Mouse (Mus musculus): ENCODE data around the gene Tmem220.

The Tmem220 gene

DNA sequence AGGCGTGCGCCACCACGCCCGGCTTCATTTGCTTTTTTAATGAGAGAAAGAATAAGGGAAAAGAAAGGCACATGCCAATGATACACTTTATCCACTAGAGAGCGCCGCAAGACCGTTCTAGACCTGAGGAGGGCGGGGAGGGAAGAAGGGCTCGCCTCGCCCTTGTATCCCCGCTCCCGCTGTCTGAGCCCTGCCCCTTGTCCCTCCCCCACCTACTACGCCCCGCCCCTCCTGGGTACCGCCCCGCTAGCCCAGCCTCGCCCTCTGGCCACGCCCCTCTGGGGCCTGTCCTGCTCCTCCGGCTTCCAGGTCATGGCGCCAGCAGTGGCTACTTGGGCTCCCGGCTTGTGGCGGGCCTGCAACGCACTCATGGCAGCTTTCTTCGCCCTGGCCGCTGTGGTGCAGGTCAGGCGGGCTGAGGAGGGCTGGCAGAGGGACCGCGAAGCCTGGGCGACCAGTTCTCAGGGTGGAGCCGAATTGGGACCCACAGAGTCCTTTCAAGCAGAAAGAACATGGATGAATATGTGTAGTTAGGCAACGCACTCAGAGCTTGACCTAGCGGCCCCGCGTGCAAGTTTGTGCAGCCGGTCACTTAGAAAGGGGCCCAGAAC is at the start of gene Tmem220:
Gene Tmem220, plus strand, starts transcription at position 288 of the 611 bp plus-strand sequence.
- in situ Hi-C loops (cut with MboI, MseI), result loop anchor here (5.0 to 25.0 kb wide), 3 partner anchors 57 to 1213 kb away; partner anchors contain the start of gene Zkscan6 (in 1 of the 2)

DNA sequence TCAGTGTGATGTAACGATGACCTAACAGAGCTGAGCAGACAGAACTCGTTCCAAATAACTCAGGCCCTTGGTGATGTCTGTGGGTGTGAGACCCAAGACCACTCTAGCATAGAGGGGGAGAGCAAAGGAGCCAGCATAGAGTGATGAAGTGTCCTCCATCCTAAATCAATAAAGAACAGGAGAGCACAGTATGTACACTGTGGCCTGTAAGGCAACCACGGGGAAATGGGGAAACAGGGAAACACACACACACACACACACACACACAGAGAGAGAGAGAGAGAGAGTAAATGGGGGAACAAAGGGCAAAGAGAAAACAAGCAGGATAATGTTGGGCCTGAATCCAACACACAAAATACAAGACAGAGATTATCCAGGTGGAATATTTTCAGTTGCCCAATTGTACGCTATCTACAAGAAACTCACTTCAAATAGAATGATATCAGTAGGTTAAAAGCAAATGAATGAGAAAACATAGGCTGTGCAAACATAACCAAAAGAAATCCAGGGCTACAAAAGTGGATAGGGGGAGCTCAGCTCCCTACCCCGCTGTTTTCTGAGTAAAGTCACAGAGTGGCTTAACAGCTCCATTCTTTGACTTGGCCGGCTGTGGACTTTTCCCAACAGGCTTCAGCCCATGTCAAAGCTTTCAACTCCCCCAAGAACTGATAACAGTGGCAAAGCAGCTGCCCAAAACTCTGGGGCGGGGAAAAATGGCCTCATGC is 49.2 kb upstream of the Tmem220 start:
- in situ Hi-C loops (cut with MboI, MseI), result no loop called here

DNA sequence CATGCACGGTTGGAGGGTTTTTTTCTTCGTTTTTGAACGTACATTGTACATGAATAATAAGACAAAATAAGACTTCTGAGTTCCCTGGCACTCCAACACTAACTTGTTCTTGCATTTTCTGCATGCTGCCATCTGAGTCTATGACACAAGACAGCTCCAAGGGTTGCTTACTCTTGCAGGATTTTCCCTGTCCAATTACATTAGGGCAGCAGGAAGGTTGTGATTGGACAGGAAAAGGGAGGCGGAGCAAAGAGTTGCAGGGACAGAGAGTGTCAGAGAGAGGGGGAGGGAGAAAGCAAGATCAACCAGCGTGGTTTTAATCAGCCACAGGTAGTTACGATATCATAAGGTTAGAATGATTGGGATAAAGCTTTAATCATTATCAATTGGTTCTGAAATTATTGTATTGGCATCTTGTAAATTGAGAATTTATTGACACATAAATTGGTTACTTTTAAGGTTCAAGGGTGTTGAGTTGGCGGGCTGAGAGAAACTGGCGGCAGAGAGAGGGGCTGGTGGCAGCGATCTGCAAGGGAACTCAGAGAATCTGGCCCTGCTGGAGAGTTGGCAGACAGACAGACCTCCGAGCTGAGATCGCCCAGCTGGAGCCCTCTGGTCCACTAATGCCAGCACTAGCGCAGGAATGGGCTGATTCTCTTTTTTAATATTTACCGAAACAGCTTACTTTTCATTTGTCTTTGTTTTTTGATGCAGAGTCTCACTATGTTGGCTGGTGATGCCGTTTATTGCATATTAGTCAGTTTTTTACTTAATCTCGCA is 43.4 kb upstream of the Tmem220 start:
- in situ Hi-C loops (cut with MboI, MseI), result loop anchor here (5.0 kb wide), 1 partner anchor 74 kb away; no protein-coding TSS in a partner anchor

DNA sequence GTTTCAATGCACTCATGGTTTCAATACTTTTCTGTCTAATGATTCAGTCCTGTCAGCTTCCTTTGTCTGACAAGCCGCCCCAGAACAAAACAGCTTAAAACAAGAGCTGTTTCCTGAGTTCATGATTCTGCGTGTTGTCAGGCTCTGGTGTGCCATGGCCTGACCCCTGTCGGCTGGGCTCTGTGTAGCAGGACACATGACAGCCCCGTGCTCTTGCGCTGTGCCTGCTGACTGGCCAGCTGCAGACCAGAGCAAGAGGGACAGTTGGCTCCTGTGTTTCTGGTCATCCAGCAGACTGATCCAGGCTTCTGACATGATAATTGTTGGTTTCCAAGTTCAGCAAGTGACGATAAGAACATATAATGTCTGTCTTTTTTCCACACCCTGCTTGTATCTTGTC is 42.2 kb upstream of the Tmem220 start:
- in situ Hi-C loops (cut with MboI, MseI), result loop anchor here (5.0 kb wide), 1 partner anchor 75 kb away; no protein-coding TSS in a partner anchor

DNA sequence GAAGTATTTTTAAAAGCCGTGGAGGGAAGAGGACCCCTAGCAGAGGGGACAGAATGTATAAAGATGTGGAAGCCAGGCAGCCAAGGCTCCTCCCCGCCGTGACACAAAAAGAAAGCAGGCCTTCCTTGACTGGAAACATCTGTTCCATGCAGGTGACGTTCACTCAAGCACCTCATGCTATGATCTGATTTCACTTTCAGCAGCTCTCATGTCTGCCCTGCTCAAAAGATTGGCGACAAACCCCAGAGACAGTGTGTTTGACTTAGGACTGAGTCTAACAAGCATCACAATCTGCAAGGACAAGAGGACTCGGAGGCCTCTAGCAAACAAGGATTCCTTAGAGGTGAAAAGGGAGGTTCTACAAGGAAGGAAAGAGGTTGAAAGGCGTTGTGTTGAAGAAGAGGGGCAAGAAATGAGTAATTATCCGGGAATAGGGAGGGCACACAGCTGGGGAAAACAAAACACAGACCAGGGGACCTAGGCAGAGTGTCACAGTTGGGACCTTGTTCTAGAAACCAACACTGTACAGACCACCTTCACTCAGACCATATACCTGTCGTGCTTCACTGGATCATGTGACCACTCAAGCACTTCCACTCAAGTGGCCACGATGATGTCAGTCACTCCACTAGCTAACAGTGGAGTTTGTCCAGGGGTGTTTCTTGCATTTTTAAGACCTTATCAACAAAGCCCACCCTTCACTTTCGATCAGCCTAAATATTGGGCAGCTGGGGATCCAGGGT is 41.4 kb upstream of the Tmem220 start:
- in situ Hi-C loops (cut with MboI, MseI), result loop anchor here (5.0 kb wide), 1 partner anchor 76 kb away; no protein-coding TSS in a partner anchor

DNA sequence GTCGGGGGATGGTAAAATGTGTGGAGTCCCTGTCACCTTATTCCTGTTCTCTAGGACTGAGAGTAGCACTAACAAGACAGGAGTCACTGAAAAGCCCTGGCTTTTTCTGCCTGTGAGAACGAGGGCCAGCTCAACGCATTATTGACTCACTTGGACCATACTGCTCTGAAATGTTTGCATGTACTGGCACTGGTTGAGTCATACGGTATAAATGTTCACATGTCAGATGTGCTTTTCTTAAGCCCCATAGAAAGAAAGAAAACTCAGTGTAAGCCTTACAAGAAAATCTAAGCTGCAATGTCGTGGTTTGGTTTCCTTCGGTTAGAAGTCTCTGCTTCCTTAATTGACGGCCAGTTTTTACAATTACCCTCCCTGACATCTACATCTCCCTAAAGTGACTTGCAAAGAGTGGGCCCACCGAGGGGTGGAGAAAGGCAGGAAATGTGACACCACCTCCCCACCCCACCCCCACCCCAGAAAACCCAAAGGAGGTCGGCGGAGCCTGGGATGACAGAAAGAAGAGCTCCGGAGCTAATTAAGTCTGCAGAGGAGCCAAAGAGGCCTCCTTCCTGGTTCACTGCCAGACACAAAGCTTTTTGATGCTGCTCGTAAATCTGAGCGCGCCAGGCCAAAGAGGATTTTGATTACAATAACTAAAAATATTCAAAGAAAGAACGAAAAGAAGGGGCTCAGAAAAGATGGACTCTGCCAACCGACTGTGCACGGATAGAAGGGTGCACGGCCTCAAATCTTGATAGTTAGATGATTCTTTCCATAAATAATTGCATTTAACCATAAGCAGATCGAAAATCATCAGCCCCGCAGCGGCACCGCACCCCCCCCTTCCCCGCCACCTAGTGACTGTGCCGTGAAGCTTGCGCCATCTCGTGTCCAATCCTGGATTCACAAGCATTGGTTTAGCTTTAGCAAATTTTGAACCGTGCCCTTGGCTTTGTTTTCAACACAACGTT is 40.5 kb upstream of the Tmem220 start:
- in situ Hi-C loops (cut with MboI, MseI), result loop anchor here (5.0 kb wide), 1 partner anchor 77 kb away; no protein-coding TSS in a partner anchor

DNA sequence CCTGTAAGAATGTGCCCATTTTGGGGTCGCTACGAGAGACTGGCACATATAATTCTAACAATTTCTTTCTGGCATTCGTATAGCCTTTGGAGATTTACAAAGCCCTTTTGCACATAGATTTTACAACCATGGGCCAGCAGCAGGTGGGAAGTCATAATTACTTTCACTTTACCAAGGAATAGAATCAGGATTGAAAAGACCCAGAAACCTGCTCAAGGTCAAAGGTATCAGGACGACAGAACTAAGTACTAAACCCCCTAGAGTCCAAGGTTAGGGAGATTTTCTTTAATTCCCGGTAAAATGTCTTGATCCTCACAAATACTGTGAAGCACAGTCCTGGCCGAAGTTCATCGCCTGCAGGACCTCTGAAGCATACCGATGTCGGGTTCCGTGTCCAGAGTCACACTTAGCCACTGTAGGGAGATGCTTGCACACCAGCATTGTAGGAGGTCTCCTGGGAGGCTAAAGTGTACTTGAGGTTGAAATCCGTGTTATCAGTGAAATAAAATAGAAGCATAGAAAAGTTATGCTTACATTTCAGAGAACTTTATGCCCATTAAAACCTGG is 39.7 kb upstream of the Tmem220 start:
- in situ Hi-C loops (cut with MboI, MseI), result no loop called here

DNA sequence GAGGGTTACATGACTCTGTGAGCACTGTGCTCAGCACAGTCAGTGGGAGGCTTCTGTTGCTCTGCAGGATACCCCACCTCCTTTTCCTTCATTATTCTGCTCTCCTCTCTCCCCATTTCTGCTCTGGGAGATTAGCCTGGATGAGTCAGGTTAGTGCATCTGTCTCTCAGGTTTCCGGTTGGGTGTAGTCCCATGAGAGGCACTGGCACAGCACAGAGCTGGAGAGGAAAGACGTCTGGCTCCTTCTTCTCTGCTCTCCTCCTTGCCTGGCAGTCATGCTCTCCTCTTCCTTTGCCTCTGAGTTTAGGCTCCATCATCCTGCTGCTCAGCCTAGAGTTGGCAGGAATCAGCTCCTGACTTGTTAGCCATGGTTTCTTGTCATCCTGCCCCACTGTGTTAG is 32.8 kb upstream of the Tmem220 start:
- in situ Hi-C loops (cut with MboI, MseI), result loop anchor here in 1 of 2 experiments (10.0 kb wide), 1 partner anchor 353 kb away; no protein-coding TSS in a partner anchor

DNA sequence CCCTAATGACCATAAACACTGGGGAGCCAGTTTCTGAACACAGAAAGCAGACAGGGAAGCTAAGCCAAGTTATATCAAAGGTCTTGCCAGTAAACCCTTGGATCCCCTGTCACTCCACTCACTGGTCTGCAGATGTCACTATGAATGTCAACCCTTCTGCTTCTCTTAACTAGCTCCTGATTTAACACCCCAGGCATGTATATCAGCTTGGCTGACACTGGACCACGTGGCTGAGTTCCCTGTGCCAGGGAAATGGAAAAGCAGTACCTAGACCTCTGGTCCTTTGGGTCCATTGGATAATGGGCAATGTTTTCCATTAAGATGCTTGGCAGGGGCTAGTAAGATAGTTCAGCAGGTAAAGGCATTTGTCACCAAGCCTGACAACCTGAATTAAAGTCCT is 31.3 kb upstream of the Tmem220 start:
- in situ Hi-C loops (cut with MboI, MseI), result loop anchor here in 1 of 2 experiments (10.0 kb wide), 1 partner anchor 351 kb away; no protein-coding TSS in a partner anchor

DNA sequence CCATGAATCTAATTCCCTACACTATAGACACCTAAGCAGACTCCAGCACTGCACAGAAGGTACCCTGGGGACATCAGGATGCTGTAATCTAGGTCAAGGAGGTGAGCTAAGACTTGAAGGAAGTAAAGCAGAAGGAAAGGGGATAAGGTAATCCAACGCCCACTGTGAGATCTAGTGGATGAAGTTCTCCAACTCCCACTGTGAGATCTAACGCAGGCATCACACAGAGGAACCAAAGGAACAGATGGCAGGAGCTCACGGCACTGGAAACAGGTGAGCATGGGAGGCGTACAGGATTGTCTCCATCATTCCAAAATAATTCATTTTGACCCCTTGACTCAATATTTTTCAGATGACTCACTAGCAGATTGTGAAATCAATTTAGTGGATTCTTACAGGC is 28.5 kb upstream of the Tmem220 start:
- in situ Hi-C loops (cut with MboI, MseI), result loop anchor here in 1 of 2 experiments (10.0 kb wide), 1 partner anchor 348 kb away; no protein-coding TSS in a partner anchor

DNA sequence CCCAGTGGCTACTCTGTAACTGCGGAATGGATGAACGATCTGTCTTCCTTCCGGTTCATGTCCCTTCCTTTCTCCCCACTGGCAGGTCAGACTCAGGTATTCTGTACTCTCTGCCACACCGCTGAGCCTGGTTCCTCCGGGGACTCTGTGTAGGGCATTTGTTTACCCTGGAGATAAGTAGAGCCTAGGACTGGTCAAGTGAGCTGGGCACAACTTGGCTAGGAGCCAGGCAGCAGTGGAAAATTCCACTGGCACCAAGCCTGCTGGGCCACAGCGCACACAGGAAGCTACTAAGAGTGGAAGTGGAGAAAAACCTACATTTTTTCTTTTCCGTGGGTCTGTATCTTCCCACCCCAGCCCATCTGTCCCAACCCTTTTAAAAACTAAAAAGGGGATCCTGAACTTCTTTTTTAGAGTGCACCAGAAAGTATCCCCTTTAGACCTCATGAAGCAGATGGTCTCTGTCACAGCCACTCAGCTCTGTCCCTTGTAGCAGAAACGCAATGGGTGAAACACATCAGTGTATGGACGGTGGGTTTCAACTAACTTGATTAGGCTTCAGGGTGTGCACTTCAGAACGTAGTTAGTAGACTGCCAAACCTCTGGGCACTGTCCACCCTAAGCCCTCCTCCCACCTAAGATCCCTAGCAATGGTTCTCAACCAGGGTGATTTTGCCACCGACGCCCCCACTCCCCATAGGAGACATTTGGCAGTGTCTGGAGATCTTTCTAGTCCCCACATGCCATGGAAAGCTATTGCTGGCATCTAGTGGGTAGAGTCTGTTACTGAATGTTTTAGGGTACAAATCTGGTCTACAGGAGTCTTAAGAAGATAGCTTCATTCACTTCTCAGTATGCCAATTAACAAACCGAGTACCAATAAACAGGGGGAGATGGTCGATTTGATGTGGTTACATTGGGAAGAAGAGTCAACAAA is 26.2 kb upstream of the Tmem220 start:
- in situ Hi-C loops (cut with MboI, MseI), result loop anchor here in 1 of 2 experiments (10.0 kb wide), 1 partner anchor 346 kb away; no protein-coding TSS in a partner anchor

DNA sequence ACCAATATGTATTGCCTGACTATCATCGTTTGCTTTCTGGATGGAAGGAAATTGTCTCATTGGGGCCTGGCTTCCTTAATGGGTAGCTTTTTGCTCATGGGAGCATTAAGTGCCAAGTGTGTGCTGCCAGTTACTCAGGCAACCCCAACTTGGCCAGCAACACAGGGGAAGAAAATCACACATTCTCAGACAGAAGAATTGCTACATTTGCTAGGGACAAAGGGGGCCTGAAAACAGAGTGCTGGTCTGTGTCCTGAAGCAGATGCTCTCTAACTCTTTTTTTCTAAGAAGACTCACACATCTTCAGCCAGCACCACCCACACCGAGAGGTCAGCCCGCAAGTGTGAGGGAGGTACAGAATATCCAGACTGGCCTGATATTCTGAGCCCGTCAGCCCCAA is 24.3 kb upstream of the Tmem220 start:
- in situ Hi-C loops (cut with MboI, MseI), result loop anchor here (10.0 kb wide), 2 partner anchors 644 to 876 kb away; no protein-coding TSS in a partner anchor

DNA sequence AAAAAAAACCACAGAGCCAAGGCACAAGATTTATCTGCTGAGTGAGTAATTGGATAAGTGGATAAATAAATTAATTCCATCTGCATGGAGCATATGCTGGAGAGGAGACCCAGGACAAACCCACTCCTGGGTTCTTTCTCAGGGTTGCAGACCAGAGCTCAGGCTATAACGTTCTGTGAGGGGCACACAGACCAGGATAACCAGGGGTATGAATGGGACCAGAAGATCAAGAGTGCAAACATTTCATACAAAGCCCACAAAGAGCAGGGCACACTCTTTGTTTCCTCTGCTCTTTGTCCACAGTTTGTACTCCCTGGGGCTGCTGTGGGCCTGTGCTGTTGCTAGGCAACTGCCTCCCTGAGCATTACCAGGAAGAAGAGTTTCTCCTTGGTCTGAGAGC is 23.2 kb upstream of the Tmem220 start:
- in situ Hi-C loops (cut with MboI, MseI), result loop anchor here (10.0 kb wide), 2 partner anchors 643 to 877 kb away; no protein-coding TSS in a partner anchor

DNA sequence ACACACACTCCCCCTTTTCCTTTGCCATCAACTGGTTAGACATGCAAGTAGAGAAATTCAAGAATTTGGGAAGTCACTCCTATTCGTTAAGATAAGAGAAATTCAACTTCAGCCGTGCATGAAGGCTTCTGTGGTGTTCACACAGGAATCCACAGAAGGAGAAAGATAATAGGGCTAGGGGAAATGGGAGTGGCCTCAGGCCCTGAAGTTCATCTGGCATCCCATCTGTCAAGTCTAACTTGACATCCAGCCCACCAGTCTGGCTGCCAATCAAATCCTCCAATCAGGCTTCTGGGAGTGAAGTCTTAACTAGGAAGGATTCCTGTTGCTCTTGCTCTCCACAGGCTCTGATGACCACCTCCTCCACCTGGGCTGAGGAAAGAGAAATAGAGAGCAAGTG is 22.0 kb upstream of the Tmem220 start:
- in situ Hi-C loops (cut with MboI, MseI), result loop anchor here (10.0 kb wide), 2 partner anchors 642 to 878 kb away; no protein-coding TSS in a partner anchor

DNA sequence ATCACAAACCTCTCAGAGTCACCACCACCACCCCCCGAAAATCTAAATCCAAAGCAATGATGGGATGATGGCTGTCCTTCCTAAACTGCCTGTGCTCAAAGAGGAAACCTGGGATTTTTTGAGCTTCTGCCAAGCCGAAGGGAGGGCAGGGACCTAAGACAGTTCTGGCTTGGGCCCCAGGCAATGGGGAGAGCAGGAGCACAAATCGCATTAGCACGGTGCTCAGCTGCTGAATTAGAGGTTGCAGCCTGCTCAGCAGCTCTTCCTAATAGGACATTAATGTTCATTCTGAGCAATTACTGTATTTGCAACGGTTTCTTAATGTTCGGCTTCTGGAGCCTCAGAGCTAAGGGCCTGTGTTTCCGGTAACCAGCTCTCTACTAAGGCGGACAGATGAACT is 17.0 kb upstream of the Tmem220 start:
- in situ Hi-C loops (cut with MboI, MseI), result loop anchor here (10.0 kb wide), 2 partner anchors 637 to 883 kb away; no protein-coding TSS in a partner anchor

DNA sequence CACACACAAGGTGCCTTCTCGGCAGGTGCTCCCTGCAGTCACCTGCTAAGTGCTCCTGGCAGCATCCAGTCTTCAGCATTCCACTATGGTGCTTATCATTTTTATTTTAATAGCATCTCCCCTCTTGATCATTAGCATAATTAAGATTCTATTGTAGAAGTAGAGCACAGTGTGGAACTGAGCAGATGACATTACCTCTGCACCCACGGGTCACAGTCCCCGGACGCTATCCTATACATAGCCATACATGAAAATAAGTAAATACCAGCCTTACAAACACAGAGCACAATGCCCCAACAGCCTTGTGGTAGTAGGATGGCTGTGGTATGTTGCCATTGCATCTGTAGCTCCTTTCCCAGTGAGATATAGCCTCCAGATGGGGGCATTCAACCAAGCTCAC is 16.4 kb upstream of the Tmem220 start:
- in situ Hi-C loops (cut with MboI, MseI), result loop anchor here (10.0 kb wide), 2 partner anchors 636 to 884 kb away; no protein-coding TSS in a partner anchor

DNA sequence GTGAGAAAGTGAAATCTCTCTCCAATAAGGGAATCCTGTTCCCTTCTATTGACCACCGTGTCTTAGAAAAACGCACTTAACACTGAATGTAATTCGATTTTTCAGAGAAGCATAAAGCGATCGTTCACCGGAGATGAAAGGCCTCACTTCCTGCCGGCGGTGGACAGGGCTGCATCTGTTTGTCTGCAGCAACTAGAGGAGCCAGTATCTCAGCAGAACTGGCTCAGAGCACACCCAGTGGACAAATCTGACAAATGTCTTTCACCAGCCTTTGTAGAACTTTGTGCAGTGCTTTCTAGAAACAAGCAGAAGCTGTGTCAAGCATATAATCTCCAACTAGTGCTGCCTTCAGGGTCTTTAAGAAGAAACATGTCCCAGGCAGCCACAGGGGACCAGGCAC is 14.5 kb upstream of the Tmem220 start:
- in situ Hi-C loops (cut with MboI, MseI), result loop anchor here (5.0 to 10.0 kb wide), 3 partner anchors 88 to 364 kb away; no protein-coding TSS in a partner anchor

DNA sequence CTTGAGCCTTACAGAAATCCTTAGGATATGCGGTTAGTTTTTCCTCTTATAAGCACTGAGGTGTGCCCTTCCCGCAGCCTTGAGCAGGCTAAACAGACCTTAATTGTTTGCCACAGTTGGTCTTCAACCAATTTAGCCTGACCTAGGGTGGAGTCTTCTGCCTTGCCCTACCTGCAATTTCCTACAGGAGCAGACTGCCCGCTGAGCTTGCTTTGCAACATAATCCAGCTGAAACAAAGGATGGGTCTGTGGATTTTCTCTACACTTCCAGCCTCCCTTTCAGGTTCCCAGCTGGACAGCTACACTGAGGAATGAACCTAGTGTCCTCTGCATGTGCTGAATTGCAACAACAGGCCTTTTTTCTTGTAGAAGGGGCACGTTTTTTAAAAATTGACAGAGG is 13.3 kb upstream of the Tmem220 start:
- in situ Hi-C loops (cut with MboI, MseI), result loop anchor here (5.0 to 10.0 kb wide), 3 partner anchors 89 to 363 kb away; no protein-coding TSS in a partner anchor

All from T-helper 17 cell (primary cell).